Mouse (Mus musculus): ENCODE results near the gene Phf21a. TPM values are rescaled to one million over a fixed set of nuclear protein-coding genes. Genes with fewer than 3 reads are reported as not detected.

Phf21a gene
- polyA plus RNA-seq, 1 experiment from 2014 or later = 5.6 TPM

DNA sequence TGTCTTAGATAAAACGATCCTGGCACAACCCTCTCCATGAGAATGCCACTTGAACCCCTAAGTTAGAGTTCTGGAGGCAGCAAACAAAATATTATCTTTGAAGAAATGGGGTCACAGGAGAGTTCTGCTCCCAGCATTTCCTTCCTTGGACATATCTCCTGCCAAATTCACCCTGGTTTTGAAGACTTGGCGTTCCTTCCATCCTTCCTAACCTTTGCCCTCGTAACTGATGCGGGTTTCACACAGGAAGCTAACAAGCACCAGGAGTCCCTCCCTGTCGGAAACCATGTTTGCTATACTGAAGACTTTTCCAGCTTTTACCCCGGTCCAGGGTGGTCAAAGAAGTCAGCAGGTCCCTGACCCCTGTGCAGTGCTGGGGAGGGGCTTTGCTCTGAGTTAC, 261.3 kb downstream of the Phf21a start:
- Histone ChIP-seq H3K27ac (no peak overlapping the region), H3K27me3 (replicated peaks) (no peaks in the 10 kb centered on the region), H3K36me3 (peaks cover 36% of the 10 kb centered on the region), H3K4me1 (no peaks in the 10 kb centered on the region), H3K4me3 (no peak overlapping the region), H3K4me2 (no peak overlapping the region), H3K9ac (no peak overlapping the region), H3K9me3 (replicated peaks) (no peaks in the 10 kb centered on the region)
- WGBS (ENCODE audit: insufficient replicate concordance) = 53% methylated on average over 6 of the region's 6 CpGs
- ATAC-seq = no peak

- Histone ChIP-seq H3K27ac (no peak overlapping the region), H3K27me3 (replicated peaks) (no peaks in the 10 kb centered on the region), H3K9ac (no peak overlapping the region), H3K9me3 (replicated peaks) (no peaks in the 10 kb centered on the region), H3K4me1 (no peaks in the 10 kb centered on the region), H3K4me2 (no peak overlapping the region), H3K4me3 (no peak overlapping the region), H3K36me3 (peaks cover 40% of the 10 kb centered on the region)
- 81% methylated on average over 2 of the region's 2 CpGs for WGBS (ENCODE audit: insufficient replicate concordance)
- ATAC-seq = no peak
Measured at GRCm38 (mm10) chr2:92359301-92359700, 266.4 kb downstream of the Phf21a start.

DNA sequence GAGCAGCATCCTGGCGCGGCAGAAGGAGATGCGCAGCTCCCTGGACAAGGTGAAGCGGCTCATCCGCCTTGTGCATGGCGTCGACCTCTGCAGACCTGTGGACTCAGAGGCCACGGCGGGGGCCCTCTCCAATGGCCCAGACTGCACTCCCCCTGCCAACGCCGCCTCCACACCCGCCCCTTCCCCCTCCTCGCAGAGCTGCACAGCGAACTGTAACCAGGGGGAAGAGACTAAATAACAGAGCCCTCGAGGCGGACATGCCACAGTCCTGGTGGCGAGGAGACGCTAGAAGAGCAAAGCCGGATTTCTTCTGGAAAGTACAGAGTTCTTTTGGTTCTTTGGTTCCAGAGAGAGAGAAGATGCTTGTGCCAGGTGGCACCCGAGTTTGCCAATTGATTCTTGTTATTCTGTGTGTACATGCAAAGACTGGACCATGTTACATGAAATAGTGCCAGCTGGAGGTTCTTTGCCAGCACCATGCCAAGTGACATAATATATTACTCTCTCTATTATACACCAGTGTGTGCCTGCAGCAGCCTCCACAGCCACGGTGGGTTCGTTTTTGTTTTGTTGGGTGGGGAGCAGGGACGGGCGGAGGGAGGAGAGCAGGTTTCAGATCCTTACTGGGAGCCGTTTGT, 267.4 kb downstream of the Phf21a start:
- peaks cover 40% of the 10 kb centered on the region for H3K36me3 ChIP-seq
- H3K27ac ChIP-seq = no peak overlapping the region
- no peaks in the 10 kb centered on the region for H3K4me1 ChIP-seq
- H3K9me3 ChIP-seq (replicated peaks) = no peaks in the 10 kb centered on the region
- WGBS (ENCODE audit: insufficient replicate concordance) = 76% methylated on average over 25 of the region's 25 CpGs
- no peaks in the 10 kb centered on the region for H3K27me3 ChIP-seq (replicated peaks)
- no peak overlapping the region for H3K9ac ChIP-seq
- H3K4me3 ChIP-seq = no peak overlapping the region
- 0 out of 2 replicates have a peak overlapping the region, but pooled peaks have one; percentile 2 for H3K4me2 ChIP-seq
- ATAC-seq = no peak

GRCm38 (mm10) chr2:92360893-92361292, 268.0 kb downstream of the Phf21a start:
- ATAC-seq = peak; percentile 63; the same call in 1 of the 2 replicates
- H3K27me3 ChIP-seq (replicated peaks) = no peaks in the 10 kb centered on the region
- H3K36me3 ChIP-seq = peaks cover 40% of the 10 kb centered on the region
- no peaks in the 10 kb centered on the region for H3K9me3 ChIP-seq (replicated peaks)
- no peaks in the 10 kb centered on the region for H3K4me1 ChIP-seq
- H3K27ac ChIP-seq = no peak overlapping the region
- no peak overlapping the region for H3K9ac ChIP-seq
- no peak overlapping the region for H3K4me3 ChIP-seq
- H3K4me2 ChIP-seq = 0 out of 2 replicates have a peak overlapping the region, but pooled peaks have one; percentile 2
- WGBS (ENCODE audit: insufficient replicate concordance) = 26% methylated on average over 12 of the region's 12 CpGs

DNA sequence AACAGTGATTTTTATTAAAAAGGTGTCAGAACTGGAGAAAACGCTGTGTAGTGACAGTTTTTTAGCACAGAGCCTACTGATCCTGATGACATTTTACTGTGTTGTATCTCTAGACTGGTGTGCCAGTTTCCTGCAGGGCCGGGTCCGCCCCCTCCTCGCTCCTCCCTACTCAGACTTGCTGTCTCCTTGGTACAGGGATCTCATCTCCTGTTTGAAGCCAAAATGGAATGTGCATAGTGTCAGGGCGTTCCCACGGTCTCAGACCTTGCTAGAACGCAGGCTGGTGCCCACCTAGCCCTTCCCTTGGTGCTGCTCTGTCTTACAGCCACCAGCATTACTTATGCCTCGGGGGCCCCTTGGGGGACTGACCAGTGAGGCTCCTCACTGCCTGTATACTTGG, 268.9 kb downstream of the Phf21a start:
- Histone ChIP-seq H3K27me3 (replicated peaks) (peaks cover 2% of the 10 kb centered on the region), H3K9ac (no peak overlapping the region), H3K36me3 (peaks cover 40% of the 10 kb centered on the region), H3K27ac (no peak overlapping the region), H3K4me3 (no peak overlapping the region), H3K9me3 (replicated peaks) (no peaks in the 10 kb centered on the region), H3K4me2 (no peak overlapping the region), H3K4me1 (no peaks in the 10 kb centered on the region)
- 78% methylated on average over 8 of the region's 8 CpGs for WGBS (ENCODE audit: insufficient replicate concordance)
- ATAC-seq = no peak

DNA sequence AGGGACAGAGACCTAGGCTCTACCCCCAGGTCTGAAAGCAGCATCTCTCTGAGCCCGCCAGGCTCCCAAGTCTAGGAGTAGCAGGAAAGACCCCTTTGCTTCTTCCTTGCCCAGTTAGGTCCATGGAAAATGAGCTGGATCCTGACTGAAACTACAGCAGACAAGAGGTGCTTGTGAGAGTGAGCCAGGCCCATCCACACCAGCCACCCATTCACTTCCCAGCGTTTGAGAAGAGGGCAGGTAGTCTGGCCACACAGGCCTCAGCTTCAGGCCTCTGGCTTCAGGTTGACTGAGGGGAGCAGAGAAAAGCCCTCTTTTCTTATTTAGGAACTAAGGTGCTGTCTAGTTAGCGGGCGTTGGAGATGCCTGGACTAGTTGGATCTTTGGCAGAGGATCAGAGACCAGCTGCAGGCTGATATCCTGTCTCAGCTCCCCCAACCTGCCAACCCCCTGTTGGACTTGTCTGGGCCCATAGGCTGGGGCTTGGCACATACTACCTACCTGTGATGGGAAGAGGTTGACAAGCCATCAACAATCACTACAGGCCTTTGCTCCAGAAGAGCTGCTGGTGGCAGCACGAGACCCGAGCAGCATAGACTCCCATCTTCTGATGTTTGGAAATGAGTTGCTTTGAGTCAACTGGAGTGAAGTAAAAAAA, 269.8 kb downstream of the Phf21a start:
- WGBS (ENCODE audit: insufficient replicate concordance) = 82% methylated on average over 6 of the region's 6 CpGs
- no peaks in the 10 kb centered on the region for H3K9me3 ChIP-seq (replicated peaks)
- no peak overlapping the region for H3K27ac ChIP-seq

GRCm38 (mm10) chr2:92364086-92364485, 271.2 kb downstream of the Phf21a start:
- Histone ChIP-seq H3K36me3 (peaks cover 20% of the 10 kb centered on the region), H3K4me1 (peaks cover 7% of the 10 kb centered on the region; the same call in 1 of the 2 replicates), H3K4me3 (no peak overlapping the region), H3K9me3 (replicated peaks) (no peaks in the 10 kb centered on the region), H3K27me3 (replicated peaks) (peaks cover 25% of the 10 kb centered on the region), H3K4me2 (no peak overlapping the region), H3K9ac (no peak overlapping the region), H3K27ac (no peak overlapping the region)
- no peak for ATAC-seq
- 85% methylated on average over 4 of the region's 4 CpGs for WGBS (ENCODE audit: insufficient replicate concordance)

More for the DNA sequence above, 269.8 kb downstream of the Phf21a start:
- ATAC-seq = no peak
- H3K4me1 ChIP-seq = peaks cover 6% of the 10 kb centered on the region; the same call in 1 of the 2 replicates
- peaks cover 11% of the 10 kb centered on the region for H3K27me3 ChIP-seq (replicated peaks)
- H3K4me2 ChIP-seq = no peak overlapping the region
- no peak overlapping the region for H3K9ac ChIP-seq
- H3K36me3 ChIP-seq = peaks cover 32% of the 10 kb centered on the region
- H3K4me3 ChIP-seq = no peak overlapping the region

- no peak overlapping the region for H3K9ac ChIP-seq
- H3K4me1 ChIP-seq = peaks cover 9% of the 10 kb centered on the region
- WGBS (ENCODE audit: insufficient replicate concordance) = 75% methylated on average over 10 of the region's 10 CpGs
- ATAC-seq = no peak
- peaks cover 40% of the 10 kb centered on the region for H3K27me3 ChIP-seq (replicated peaks)
- H3K27ac ChIP-seq = no peak overlapping the region
- no peak overlapping the region for H3K4me3 ChIP-seq
- peaks cover 6% of the 10 kb centered on the region; the same call in 1 of the 2 replicates for H3K36me3 ChIP-seq
- H3K4me2 ChIP-seq = no peak overlapping the region
- no peaks in the 10 kb centered on the region for H3K9me3 ChIP-seq (replicated peaks)
Measured at GRCm38 (mm10) chr2:92365568-92365967, 272.7 kb downstream of the Phf21a start.

DNA sequence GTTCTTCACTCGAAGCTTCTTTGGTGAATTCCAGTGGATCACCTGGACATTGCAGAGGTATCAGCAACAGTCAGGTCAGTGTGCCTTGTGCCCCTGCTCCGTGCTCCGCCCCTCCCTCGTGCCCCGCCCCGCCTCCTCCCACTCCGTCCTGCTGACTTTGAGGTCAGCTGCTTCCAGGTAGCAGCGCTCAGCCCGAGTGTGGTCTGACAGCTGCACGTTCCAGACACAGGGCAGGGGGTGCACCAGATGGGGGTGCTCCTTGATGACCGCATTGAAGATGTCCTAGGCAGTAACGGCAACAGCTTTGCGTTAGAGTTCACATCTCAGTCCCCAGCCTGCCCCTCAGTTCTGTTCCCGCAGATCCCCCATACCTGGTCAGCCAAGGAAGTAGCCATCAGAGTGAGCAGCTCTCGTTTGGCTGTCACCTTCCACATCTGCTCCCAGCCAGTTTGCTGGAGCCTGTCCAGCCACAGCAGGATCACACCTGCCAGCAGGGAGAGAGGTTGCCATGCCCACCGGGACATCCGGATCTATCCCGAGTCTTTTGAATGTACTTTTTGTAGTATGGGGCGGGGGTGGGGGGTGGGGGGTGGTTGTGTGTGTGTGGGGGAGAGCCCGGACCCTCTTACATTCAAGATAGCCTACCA, 274.6 kb downstream of the Phf21a start:
- Histone ChIP-seq H3K9ac (no peak overlapping the region), H3K36me3 (0 out of 2 replicates have a peak, but pooled peaks cover 4% of the 10 kb centered on the region), H3K27me3 (replicated peaks) (peaks cover 59% of the 10 kb centered on the region), H3K4me2 (no peak overlapping the region), H3K27ac (no peak overlapping the region), H3K9me3 (replicated peaks) (no peaks in the 10 kb centered on the region), H3K4me3 (no peak overlapping the region), H3K4me1 (peaks cover 19% of the 10 kb centered on the region)
- WGBS (ENCODE audit: insufficient replicate concordance) = 25% methylated on average over 20 of the region's 20 CpGs
- no peak for ATAC-seq

DNA sequence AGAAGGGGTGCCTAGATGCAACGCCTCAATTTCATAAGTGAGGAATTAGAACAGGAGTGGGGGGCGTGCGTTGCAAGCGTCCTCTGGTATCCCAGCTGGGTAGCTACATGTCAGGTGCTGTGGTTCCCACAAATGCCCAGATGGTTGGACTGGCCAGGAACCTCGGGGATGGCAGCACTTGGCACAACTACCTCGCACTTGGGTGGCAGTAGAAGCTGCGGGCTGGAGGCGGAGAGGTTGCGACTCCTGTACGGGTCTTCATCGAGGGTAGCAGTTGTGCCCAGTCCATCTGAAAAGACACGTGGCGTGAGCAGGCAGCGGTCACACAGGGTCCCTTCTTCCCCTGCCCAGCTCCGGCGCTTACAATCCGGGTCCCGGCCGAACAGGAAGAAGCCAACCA, 277.5 kb downstream of the Phf21a start:
- 18% methylated on average over 19 of the region's 19 CpGs for WGBS (ENCODE audit: insufficient replicate concordance)
- Histone ChIP-seq H3K9ac (peak overlapping the region; percentile 39; the same call in 1 of the 2 replicates), H3K4me3 (peak overlapping the region; percentile 41), H3K4me1 (peaks cover 29% of the 10 kb centered on the region), H3K4me2 (peak overlapping the region; percentile 63), H3K36me3 (no peaks in the 10 kb centered on the region), H3K27me3 (replicated peaks) (peaks cover 73% of the 10 kb centered on the region), H3K9me3 (replicated peaks) (no peaks in the 10 kb centered on the region), H3K27ac (no peak overlapping the region)
- ATAC-seq = no peak

DNA sequence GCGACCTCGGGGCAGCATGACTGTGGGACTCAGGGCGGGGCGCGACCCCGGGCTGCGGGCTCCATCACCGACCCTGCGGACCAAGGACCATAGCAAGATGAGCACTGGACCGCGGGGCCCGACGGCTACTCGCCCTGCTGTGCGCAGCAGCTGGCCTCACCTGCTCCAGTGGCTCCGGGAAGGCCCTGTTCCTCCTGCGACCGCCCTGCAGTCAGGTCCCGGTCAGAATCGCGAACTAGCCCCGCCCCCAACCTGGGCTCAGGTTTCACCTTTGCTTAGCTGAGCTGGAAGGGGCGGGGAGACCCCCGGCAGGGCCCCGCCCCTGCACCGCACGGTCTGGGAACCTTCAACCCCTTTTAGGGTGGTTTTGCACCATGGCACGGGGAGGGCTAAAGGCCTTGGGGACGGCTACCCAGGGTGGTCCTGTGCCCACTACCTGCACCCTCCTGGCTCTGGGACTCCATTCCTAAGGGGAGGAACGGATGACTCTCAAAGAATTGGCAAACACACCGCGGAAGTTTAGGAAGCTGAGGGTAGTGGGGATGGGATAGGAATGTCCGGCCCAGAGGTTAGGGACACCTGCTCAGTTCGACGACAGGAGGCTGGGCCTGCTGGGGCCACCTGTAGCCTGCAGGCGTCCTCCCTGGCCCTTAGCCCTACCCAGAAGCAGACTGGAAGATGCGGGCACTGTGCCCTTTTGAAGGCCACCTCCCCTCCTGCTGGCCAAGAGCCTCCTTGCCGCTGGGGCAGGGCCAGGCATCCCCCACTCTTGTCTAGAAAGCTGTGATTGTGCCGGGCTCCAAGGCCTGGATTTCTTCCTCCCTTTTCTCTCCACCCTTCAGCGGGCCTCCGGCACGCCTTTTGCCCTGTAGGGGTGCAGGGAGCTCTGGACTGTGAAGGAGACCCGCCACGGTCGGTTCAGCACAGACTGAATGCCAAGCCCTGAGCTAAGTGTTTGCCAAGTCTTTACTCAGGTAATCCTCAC, 278.2 kb downstream of the Phf21a start:
- peaks cover 35% of the 10 kb centered on the region for H3K4me1 ChIP-seq
- peak overlapping the region; percentile 39; the same call in 1 of the 2 replicates for H3K9ac ChIP-seq
- ATAC-seq = no peak
- H3K4me3 ChIP-seq = peak overlapping the region; percentile 41
- 10% methylated on average over 44 of the region's 45 CpGs for WGBS (ENCODE audit: insufficient replicate concordance)
- H3K27ac ChIP-seq = no peak overlapping the region
- H3K27me3 ChIP-seq (replicated peaks) = peaks cover 73% of the 10 kb centered on the region
- no peaks in the 10 kb centered on the region for H3K36me3 ChIP-seq
- H3K9me3 ChIP-seq (replicated peaks) = no peaks in the 10 kb centered on the region
- H3K4me2 ChIP-seq = peak overlapping the region; percentile 63
